Mouse (Mus musculus) ES-Bruce4 (cell line): Measurements from ENCODE around the gene Abca4.

ENCODE experiments used
- CTCF ChIP-seq: IDR thresholded peaks from one replicate; pipeline ENCODE4 v1.8.1; 2011; ENCODE audit warnings: low read depth, low read length
- EP300 ChIP-seq: IDR thresholded peaks from 2 replicates; pipeline ENCODE4 v1.6.1; 2011; ENCODE audit warnings: low read depth, low read length; ENCODE audit not compliant: insufficient read depth
- POLR2A ChIP-seq: IDR thresholded peaks from one replicate; pipeline ENCODE4 v1.8.1; 2011; ENCODE audit warnings: low read length; ENCODE audit not compliant: insufficient read depth

DNA sequence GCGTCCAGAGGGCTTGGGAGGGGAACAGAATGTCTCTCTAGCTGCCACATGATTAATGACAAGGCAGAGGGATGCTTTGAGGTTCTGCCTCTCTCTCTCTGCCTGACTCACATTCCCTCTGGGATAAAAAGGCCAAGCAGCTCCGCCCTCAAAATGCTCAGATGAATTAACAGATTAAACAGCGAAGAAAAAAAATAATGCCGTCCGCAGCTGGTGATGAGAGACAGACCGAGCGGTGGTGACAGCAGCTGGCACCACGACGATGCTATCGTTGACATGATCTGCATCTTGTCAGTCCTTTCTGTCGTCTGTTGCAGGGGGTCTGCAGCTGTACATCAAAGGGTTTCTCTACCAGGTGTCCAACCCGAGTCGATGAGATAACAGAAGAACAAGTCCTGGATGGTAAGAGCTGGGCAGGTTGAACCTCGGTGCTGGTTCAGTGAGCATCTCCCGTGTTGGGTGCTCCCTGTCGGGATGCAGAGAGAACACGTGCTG is 84.8 kb downstream of the Abca4 start:
- TF ChIP-seq CTCF = no peak
- TF ChIP-seq EP300 = no peak
- TF ChIP-seq POLR2A = no peak
